Mouse (Mus musculus): Measurements from ENCODE around the gene Mrps17. TPM values are rescaled to one million over a fixed set of nuclear protein-coding genes. Genes with fewer than 3 reads are reported as not detected.

Gene Mrps17
- total RNA-seq, 2 experiments from 2014 or later, result 73.6 to 77.7 TPM

GRCm38 (mm10) chr5:129759929-129760480 lies 44.7 kb downstream of the Mrps17 start:
- no peak overlapping the region for H3K27ac ChIP-seq
- no peak overlapping the region for H3K4me3 ChIP-seq
- DNase-seq (ENCODE audit: low spot score in 2 of 2), result no peak
- TF ChIP-seq CTCF (conservative IDR thresholded peaks at IDR 0.05), result no peak

DNA sequence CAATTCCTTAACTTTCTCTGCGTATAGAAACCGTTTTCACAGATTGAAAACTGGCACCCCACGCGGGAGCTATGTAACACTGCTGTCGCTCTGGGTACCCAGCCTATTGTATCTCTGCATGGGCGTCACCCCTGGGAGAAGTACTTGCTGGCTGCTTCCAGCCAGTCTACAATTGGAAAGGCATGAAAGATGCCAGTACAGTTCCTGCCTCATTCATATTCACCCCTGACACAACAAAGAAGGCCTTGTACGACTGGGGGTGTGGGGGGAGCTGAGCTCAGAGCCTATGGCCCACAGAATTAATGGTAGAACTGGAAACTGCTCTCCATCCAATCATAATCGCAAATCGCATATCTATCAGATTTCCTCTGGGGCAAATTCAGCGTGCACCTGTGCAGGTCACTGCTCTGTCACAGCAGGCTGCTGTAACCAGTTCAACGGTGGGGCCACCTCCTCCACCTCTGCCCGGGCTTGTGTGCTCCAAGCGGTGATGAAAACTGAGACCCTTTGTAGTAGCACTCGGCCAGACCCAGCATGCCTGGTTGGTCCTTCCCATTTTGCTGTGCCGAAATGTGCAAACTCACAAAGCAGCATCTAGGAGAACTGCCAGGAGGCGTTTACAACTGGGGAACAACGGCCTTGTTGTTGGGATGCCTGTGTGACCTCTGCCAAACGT lies 46.7 kb downstream of the Mrps17 start:
- no peak for TF ChIP-seq CTCF (conservative IDR thresholded peaks at IDR 0.05)
- Histone ChIP-seq H3K27ac (peak overlapping the region; percentile 93), H3K4me3 (no peak overlapping the region)
- DNase-seq (ENCODE audit: low spot score in 2 of 2), result peak; percentile 59 to 65

GRCm38 (mm10) chr5:129770443-129771355 lies 55.4 kb downstream of the Mrps17 start:
- DNase-seq (ENCODE audit: low spot score in 2 of 2), result no peak
- H3K4me3 ChIP-seq, result no peak overlapping the region
- H3K27ac ChIP-seq, result no peak overlapping the region
- no peak for TF ChIP-seq CTCF (conservative IDR thresholded peaks at IDR 0.05)

Other genes with a start within 250 kb of the Mrps17 start
- 100 to 1,000 TPM; 129 to 147 TPM for gene Sfswap, start 214.3 kb upstream of the Mrps17 start, total RNA-seq (2021)
- gene Mmp17, start 131.3 kb upstream of the Mrps17 start, total RNA-seq (2021), result 100 to 1,000 TPM; 126 to 133 TPM
- gene Zfp11, start 45.4 kb upstream of the Mrps17 start, total RNA-seq (2021), result 1 to 10 TPM; 7.2 to 7.9 TPM
- gene Sept14, start 7.0 kb upstream of the Mrps17 start, total RNA-seq (2021), result not detected
- gene Nipsnap2, start 9.6 kb downstream of the Mrps17 start, total RNA-seq (2021), result 10 to 100 TPM; 81.2 to 81.8 TPM
- 10 to 100 TPM; 27.7 to 28.5 TPM for gene Psph, start 72.0 kb downstream of the Mrps17 start, total RNA-seq (2021)
- gene Sumf2, start 131.5 kb downstream of the Mrps17 start, total RNA-seq (2021), result 10 to 100 TPM; 15.2 to 22.3 TPM
- 100 to 1,000 TPM; 431 to 461 TPM for gene Chchd2, start 172.0 kb downstream of the Mrps17 start, total RNA-seq (2021)
- gene Zbed5, start 180.2 kb downstream of the Mrps17 start, total RNA-seq (2021), result 1 to 10 TPM; 5.1 to 6.2 TPM
- gene Phkg1, start 183.1 kb downstream of the Mrps17 start, total RNA-seq (2021), result 10 to 100 TPM; 21.6 to 24.3 TPM
- 1 to 10 TPM; 1.4 to 2.8 TPM for gene Nupr1l, start 193.0 kb downstream of the Mrps17 start, total RNA-seq (2021)
- gene Vkorc1l1, start 226.5 kb downstream of the Mrps17 start, total RNA-seq (2021), result 10 to 100 TPM; 42.2 to 44.0 TPM

Measured in layer of hippocampus, adult 2 months (tissue).